Mouse (Mus musculus) bone marrow, adult 2 months (tissue): Measurements from ENCODE around the gene Rbm34.

Experiments used
- CTCF ChIP-seq: fragments of 200-500 bp; IDR thresholded peaks from 2 replicates; pipeline ENCODE4 v1.5.1; 2011; ENCODE audit warnings: low read length, control low read depth; ENCODE audit not compliant: control insufficient read depth, insufficient read depth
- POLR2A ChIP-seq: fragments of 200-500 bp; IDR thresholded peaks from 2 replicates; pipeline ENCODE4 v1.6.1; 2011; ENCODE audit warnings: low read depth, mild to moderate bottlenecking, control low read depth, low read length, borderline replicate concordance; ENCODE audit not compliant: control insufficient read depth

DNA sequence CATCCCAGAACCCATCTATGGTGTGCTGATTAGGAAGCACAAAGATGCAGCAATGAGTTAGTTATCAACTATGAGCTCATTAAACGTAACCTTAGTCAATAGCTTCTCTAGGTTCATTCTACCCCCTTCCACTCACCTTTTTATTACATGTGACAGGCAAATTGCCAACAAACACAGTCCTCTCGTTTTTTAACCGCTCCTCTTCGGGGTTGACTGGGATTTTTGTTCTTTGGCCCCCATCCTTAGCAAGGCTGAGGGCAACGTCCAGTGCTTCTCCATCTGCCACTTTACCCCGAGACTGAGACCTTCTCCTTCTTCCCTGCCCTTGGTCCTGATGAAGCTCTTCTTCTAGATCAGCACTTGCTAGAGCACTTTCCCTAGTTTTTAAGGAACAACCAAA is 5.6 kb downstream of the Rbm34 start:
- TF ChIP-seq CTCF = no peak
- no peak for TF ChIP-seq POLR2A
